8 mouse cellular contexts compared by ENCODE assay signal in the genomic region with DNA sequence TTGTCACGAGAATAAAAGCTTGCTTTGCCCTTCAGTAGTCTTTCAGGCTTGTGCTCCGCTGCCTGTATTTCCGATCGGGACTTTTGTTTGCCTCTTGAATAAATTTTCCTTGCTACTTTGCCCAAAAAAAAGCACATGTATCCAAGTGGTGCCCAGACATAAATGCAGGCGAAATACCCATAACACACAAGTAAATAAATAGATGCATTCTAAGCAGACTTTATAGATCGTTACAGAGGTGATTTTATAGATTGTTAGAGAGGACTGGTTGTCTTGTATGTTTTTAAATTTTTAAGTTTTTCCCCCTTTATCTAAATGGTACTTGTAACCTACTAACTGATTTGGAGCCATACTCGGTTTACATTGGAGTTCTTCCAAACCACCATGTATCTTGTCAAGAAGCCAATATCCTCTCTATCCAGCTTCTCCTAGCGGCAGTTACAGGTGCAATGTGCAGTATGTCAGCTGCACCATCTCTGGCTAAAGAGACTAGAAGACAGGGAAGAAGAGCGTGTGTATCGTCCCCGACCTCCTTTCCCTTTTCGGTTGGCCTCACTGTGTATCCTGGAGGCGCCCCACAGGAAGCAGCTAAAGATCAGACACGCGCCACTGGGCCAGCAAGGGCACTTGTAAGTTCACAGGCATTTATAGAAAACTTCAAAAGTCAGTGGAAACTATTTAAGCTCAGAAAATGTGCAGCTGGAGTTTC. TPM values are rescaled to one million over a fixed set of nuclear protein-coding genes. Genes with fewer than 3 reads are reported as not detected.
DNase-seq lines count a peak whose midpoint lies in the region; ATAC-seq and TF ChIP-seq lines count a peak whose summit lies in the region.
"Had no signal": no experiment of that assay in that cellular context is flagged by ENCODE, and none has a peak within 500 bp of the region (broad histone marks: within the 10 kb centered on the region; RNA-seq: fewer than 3 reads in every experiment).

No protein-coding gene starts in this region.

- H3K27me3 ChIP-seq in midbrain, postnatal 0 days (ENCODE audit: insufficient read depth, low read length): no peaks in the 10 kb centered on the region
- no peaks in the 10 kb centered on the region for H3K27me3 ChIP-seq in midbrain, embryonic 16.5 days (ENCODE audit: control insufficient read depth, insufficient read depth, low read depth, low read length)
- no peaks in the 10 kb centered on the region for H3K27me3 ChIP-seq in embryonic facial prominence, embryonic 11.5 days (ENCODE audit: control insufficient read depth, insufficient read depth, low read length)
- no peaks in the 10 kb centered on the region for H3K27me3 ChIP-seq in midbrain, embryonic 10.5 days (ENCODE audit: low read depth, poor library complexity, severe bottlenecking)

- H3K4me2 ChIP-seq in midbrain, postnatal 0 days (ENCODE audit: low read depth, low read length, poor library complexity, severe bottlenecking): no peak overlapping the region; the same call in 1 of the 2 replicates
- H3K4me2 ChIP-seq in midbrain, embryonic 16.5 days (ENCODE audit: low read length): no peak overlapping the region
- H3K4me2 ChIP-seq in embryonic facial prominence, embryonic 11.5 days (ENCODE audit: low read depth, low read length): no peak overlapping the region

- TF ChIP-seq CTCF in midbrain, postnatal 0 days (IDR thresholded peaks at IDR 0.05): no peak; the same call in 1 of the 2 replicates

- H3K9ac ChIP-seq in midbrain, postnatal 0 days (replicated peaks; ENCODE audit: low read length, poor library complexity, severe bottlenecking): no peak overlapping the region
- H3K9ac ChIP-seq in midbrain, embryonic 16.5 days (ENCODE audit: low read depth, low read length): no peak overlapping the region
- no peak overlapping the region for H3K9ac ChIP-seq in embryonic facial prominence, embryonic 11.5 days (replicated peaks; ENCODE audit: low read length)

- no peaks in the 10 kb centered on the region for H3K9me3 ChIP-seq in midbrain, postnatal 0 days (ENCODE audit: low read length)
- H3K9me3 ChIP-seq in midbrain, embryonic 16.5 days (replicated peaks; ENCODE audit: control insufficient read depth, low read length, poor library complexity, severe bottlenecking): no peaks in the 10 kb centered on the region
- no peaks in the 10 kb centered on the region for H3K9me3 ChIP-seq in embryonic facial prominence, embryonic 11.5 days (replicated peaks; ENCODE audit: control insufficient read depth, low read length)
- H3K9me3 ChIP-seq in midbrain, embryonic 10.5 days (replicated peaks): no peaks in the 10 kb centered on the region

- WGBS in midbrain, postnatal 0 days: 37% methylated on average over 15 of the region's 15 CpGs
- 43% methylated on average over 15 of the region's 15 CpGs for WGBS in midbrain, embryonic 16.5 days
- 58% methylated on average over 15 of the region's 15 CpGs for WGBS in embryonic facial prominence, embryonic 11.5 days
- 69% methylated on average over 15 of the region's 15 CpGs for WGBS in midbrain, embryonic 10.5 days

- ATAC-seq in midbrain, postnatal 0 days (ENCODE audit: low FRiP score): no peak
- no peak for ATAC-seq in midbrain, embryonic 16.5 days
- no peak for ATAC-seq in embryonic facial prominence, embryonic 11.5 days (replicated peaks; ENCODE audit: insufficient number of reproducible peaks, low FRiP score, low TSS enrichment, low read depth)
- peak; percentile 23; the same call in 1 of the 2 replicates for ATAC-seq in neutrophil, adult 5-6 weeks (ENCODE audit: extremely low read depth, insufficient number of reproducible peaks, low FRiP score, poor library complexity, severe bottlenecking)

- peak; percentile 51 for DNase-seq in midbrain, postnatal 0 days (ENCODE audit: low spot score)
- DNase-seq in embryonic facial prominence, embryonic 11.5 days (ENCODE audit: low spot score): peak; percentile 52
- peak; percentile 35 to 52 for DNase-seq in kidney, postnatal 25 days
- DNase-seq in neural tube, embryonic 10.5 days (ENCODE audit: extremely low spot score, low spot score): no peak
- no peak for DNase-seq in midbrain, embryonic 10.5 days (ENCODE audit: low spot score)

- H3K4me3 ChIP-seq in midbrain, postnatal 0 days (ENCODE audit: low read depth, low read length): no peak overlapping the region
- no peak overlapping the region for H3K4me3 ChIP-seq in midbrain, embryonic 16.5 days (ENCODE audit: low read depth, low read length)
- no peak overlapping the region for H3K4me3 ChIP-seq in embryonic facial prominence, embryonic 11.5 days (ENCODE audit: low read depth, low read length)
- H3K4me3 ChIP-seq in midbrain, embryonic 10.5 days: no peak overlapping the region
- H3K4me3 ChIP-seq: erythroblast, embryonic 14.5 days had no signal

- no peaks in the 10 kb centered on the region for H3K4me1 ChIP-seq in midbrain, postnatal 0 days (ENCODE audit: insufficient read depth, low read length)
- peaks cover 5% of the 10 kb centered on the region; the same call in 1 of the 2 replicates for H3K4me1 ChIP-seq in midbrain, embryonic 16.5 days (ENCODE audit: control insufficient read depth, insufficient read depth, low read length)
- 0 out of 2 replicates have a peak, but pooled peaks cover 2% of the 10 kb centered on the region for H3K4me1 ChIP-seq in embryonic facial prominence, embryonic 11.5 days (ENCODE audit: control insufficient read depth, insufficient read depth, low read length)
- peaks cover 25% of the 10 kb centered on the region for H3K4me1 ChIP-seq in midbrain, embryonic 10.5 days

- H3K36me3 ChIP-seq in midbrain, postnatal 0 days (ENCODE audit: insufficient read depth, low read length): no peaks in the 10 kb centered on the region; the same call in none of the 2 replicates
- H3K36me3 ChIP-seq in midbrain, embryonic 16.5 days (ENCODE audit: control insufficient read depth, insufficient read depth, low read length): no peaks in the 10 kb centered on the region
- no peaks in the 10 kb centered on the region for H3K36me3 ChIP-seq in embryonic facial prominence, embryonic 11.5 days (replicated peaks; ENCODE audit: control insufficient read depth, insufficient read depth, low read depth, low read length)
- H3K36me3 ChIP-seq in midbrain, embryonic 10.5 days: 0 out of 2 replicates have a peak, but pooled peaks cover 4% of the 10 kb centered on the region

- no peak overlapping the region for H3K27ac ChIP-seq in midbrain, postnatal 0 days (ENCODE audit: low read depth, low read length)
- no peak overlapping the region for H3K27ac ChIP-seq in midbrain, embryonic 16.5 days (ENCODE audit: low read length)
- H3K27ac ChIP-seq in embryonic facial prominence, embryonic 11.5 days (replicated peaks; ENCODE audit: low read depth, low read length): no peak overlapping the region
- H3K27ac ChIP-seq in midbrain, embryonic 10.5 days (replicated peaks): no peak overlapping the region

RNA-seq across cellular contexts. Expression of a gene that starts 18.4 kb away (rescaled TPM):
- 18.7 and 21.5 TPM in 2 replicates for total RNA-seq in midbrain, postnatal 0 days (2014; rRNA removed)
- polyA plus RNA-seq in midbrain, postnatal 0 days (2015; fragmentation: Nextera tagmentation; extraction: Ambion mirVana): 19.3 and 20.2 TPM in 2 replicates
- polyA plus RNA-seq in midbrain, embryonic 16.5 days (2015; fragmentation: Nextera tagmentation; extraction: Ambion mirVana): 17.3 and 19.7 TPM in 2 replicates
- 6.8 and 8.8 TPM in 2 replicates for polyA plus RNA-seq in embryonic facial prominence, embryonic 11.5 days (2014; fragmentation: Nextera tagmentation; extraction: Ambion mirVana)
- total RNA-seq in neutrophil, adult 5-6 weeks (2017): 11.0 and 15.4 TPM in 2 replicates
- 9.5 and 10.4 TPM in 2 replicates for polyA plus RNA-seq in midbrain, embryonic 10.5 days (2016; fragmentation: Nextera tagmentation; extraction: Ambion mirVana)

RNA-seq across cellular contexts. Expression of a gene that starts 24.4 kb away (rescaled TPM):
- total RNA-seq in midbrain, postnatal 0 days (2014; rRNA removed): not detected in 2 replicates
- polyA plus RNA-seq in midbrain, postnatal 0 days (2015; fragmentation: Nextera tagmentation; extraction: Ambion mirVana): not detected in 2 replicates
- polyA plus RNA-seq in midbrain, embryonic 16.5 days (2015; fragmentation: Nextera tagmentation; extraction: Ambion mirVana): not detected in 2 replicates
- not detected in 2 replicates for polyA plus RNA-seq in embryonic facial prominence, embryonic 11.5 days (2014; fragmentation: Nextera tagmentation; extraction: Ambion mirVana)
- not detected in 2 replicates for total RNA-seq in neutrophil, adult 5-6 weeks (2017)
- polyA plus RNA-seq in midbrain, embryonic 10.5 days (2016; fragmentation: Nextera tagmentation; extraction: Ambion mirVana): not detected in 2 replicates
- polyA plus RNA-seq: erythroblast, embryonic 14.5 days had no signal

RNA-seq across cellular contexts. Expression of a gene that starts 39.9 kb away (rescaled TPM):
- 59.4 and 60.4 TPM in 2 replicates for total RNA-seq in midbrain, postnatal 0 days (2014; rRNA removed)
- 75.8 and 81.7 TPM in 2 replicates for polyA plus RNA-seq in midbrain, postnatal 0 days (2015; fragmentation: Nextera tagmentation; extraction: Ambion mirVana)
- 66.0 and 66.1 TPM in 2 replicates for polyA plus RNA-seq in midbrain, embryonic 16.5 days (2015; fragmentation: Nextera tagmentation; extraction: Ambion mirVana)
- polyA plus RNA-seq in embryonic facial prominence, embryonic 11.5 days (2014; fragmentation: Nextera tagmentation; extraction: Ambion mirVana): 50.7 and 56.1 TPM in 2 replicates
- total RNA-seq in neutrophil, adult 5-6 weeks (2017): 180 and 214 TPM in 2 replicates
- polyA plus RNA-seq in midbrain, embryonic 10.5 days (2016; fragmentation: Nextera tagmentation; extraction: Ambion mirVana): 42.9 and 46.5 TPM in 2 replicates

RNA-seq across cellular contexts. Expression of a gene that starts 40.7 kb away (rescaled TPM):
- 3.6 and 6.0 TPM in 2 replicates for total RNA-seq in midbrain, postnatal 0 days (2014; rRNA removed)
- polyA plus RNA-seq in midbrain, postnatal 0 days (2015; fragmentation: Nextera tagmentation; extraction: Ambion mirVana): 1.3 and 1.7 TPM in 2 replicates
- polyA plus RNA-seq in midbrain, embryonic 16.5 days (2015; fragmentation: Nextera tagmentation; extraction: Ambion mirVana): 3.4 and 4.6 TPM in 2 replicates
- polyA plus RNA-seq in embryonic facial prominence, embryonic 11.5 days (2014; fragmentation: Nextera tagmentation; extraction: Ambion mirVana): 53.9 and 63.4 TPM in 2 replicates
- total RNA-seq in neutrophil, adult 5-6 weeks (2017): 2.2 and 5.0 TPM in 2 replicates
- 38.3 and 40.4 TPM in 2 replicates for polyA plus RNA-seq in midbrain, embryonic 10.5 days (2016; fragmentation: Nextera tagmentation; extraction: Ambion mirVana)

RNA-seq across cellular contexts. Expression of a gene that starts 45.8 kb away (rescaled TPM):
- total RNA-seq in midbrain, postnatal 0 days (2014; rRNA removed): 38.2 and 40.0 TPM in 2 replicates
- 19.7 and 22.6 TPM in 2 replicates for polyA plus RNA-seq in midbrain, postnatal 0 days (2015; fragmentation: Nextera tagmentation; extraction: Ambion mirVana)
- 29.3 and 35.3 TPM in 2 replicates for polyA plus RNA-seq in midbrain, embryonic 16.5 days (2015; fragmentation: Nextera tagmentation; extraction: Ambion mirVana)
- polyA plus RNA-seq in embryonic facial prominence, embryonic 11.5 days (2014; fragmentation: Nextera tagmentation; extraction: Ambion mirVana): 15.0 and 21.1 TPM in 2 replicates
- 24.6 and 27.1 TPM in 2 replicates for total RNA-seq in neutrophil, adult 5-6 weeks (2017)
- 12.5 and 13.2 TPM in 2 replicates for polyA plus RNA-seq in midbrain, embryonic 10.5 days (2016; fragmentation: Nextera tagmentation; extraction: Ambion mirVana)
- polyA plus RNA-seq: erythroblast, embryonic 14.5 days had no signal

Comparison
In these comparisons a context has a peak if more than half of its experiments do, and no peak if none do; other contexts are left out.
1. DNase-seq: peak in midbrain, postnatal 0 days (single experiment), embryonic facial prominence, embryonic 11.5 days (single experiment) and kidney, postnatal 25 days (2 of 2); none in neural tube, embryonic 10.5 days (single experiment) and midbrain, embryonic 10.5 days (single experiment).